Mouse (Mus musculus) myocyte (in vitro differentiated cells): ENCODE results near the gene Cdh8. TPM values are rescaled to one million over a fixed set of nuclear protein-coding genes. Genes with fewer than 3 reads are reported as not detected.

Experiments used
- H3K27me3 ChIP-seq: one replicate; pipeline ENCODE4 v1.6.1; 2011; ENCODE audit not compliant: control insufficient read depth, insufficient read depth, insufficient read length
- H3K36me3 ChIP-seq: one replicate; pipeline ENCODE4 v1.6.1; 2011; ENCODE audit not compliant: control insufficient read depth, insufficient read depth
- H3K4me2 ChIP-seq: one replicate; pipeline ENCODE4 v1.6.1; 2011; ENCODE audit warnings: low read depth, control low read depth
- H3K4me3 ChIP-seq: one replicate; pipeline ENCODE4 v1.5.1; 2011; ENCODE audit warnings: mild to moderate bottlenecking, control low read depth, moderate library complexity
- H3K79me2 ChIP-seq: one replicate; pipeline ENCODE4 v1.6.1; 2011; ENCODE audit not compliant: control insufficient read depth, insufficient read depth
- H3ac ChIP-seq: one replicate; pipeline ENCODE4 v1.6.1; 2011; ENCODE audit not compliant: control insufficient read depth, insufficient read length
- CEBPB ChIP-seq: IDR thresholded peaks from 2 replicates; pipeline ENCODE4 v1.6.1; 2011; ENCODE audit warnings: mild to moderate bottlenecking, moderate library complexity; ENCODE audit not compliant: poor library complexity, insufficient read depth, severe bottlenecking
- E2F4 ChIP-seq: IDR thresholded peaks from one replicate; pipeline ENCODE4 v1.6.1; 2011; ENCODE audit warnings: mild to moderate bottlenecking, control low read depth, moderate library complexity; ENCODE audit not compliant: insufficient read depth
- MAX ChIP-seq: IDR thresholded peaks from one replicate; pipeline ENCODE4 v1.6.1; 2011; ENCODE audit warnings: low read depth, mild to moderate bottlenecking, control low read depth
- MYOD1 ChIP-seq, 3 experiments: IDR thresholded peaks; one replicate each; pipeline ENCODE4 v1.6.1; 2011; ENCODE audit warnings: control low read depth in 2 of 3, low read depth in 2 of 3, mild to moderate bottlenecking in 2 of 3, moderate library complexity in 1 of 3; ENCODE audit not compliant: insufficient read length in 2 of 3, control insufficient read depth in 1 of 3
- MYOG ChIP-seq, 3 experiments: IDR thresholded peaks; one replicate each; pipeline ENCODE4 v1.6.1; 2011; ENCODE audit warnings: control low read depth in 2 of 3, low read depth in 2 of 3, mild to moderate bottlenecking in 2 of 3; ENCODE audit not compliant: insufficient read length in 2 of 3, control insufficient read depth in 1 of 3, insufficient read depth in 1 of 3
- POLR2A ChIP-seq: IDR thresholded peaks from one replicate; pipeline ENCODE4 v1.6.1; 2011; ENCODE audit warnings: low read depth, mild to moderate bottlenecking, control low read depth, moderate library complexity; ENCODE audit not compliant: insufficient read length
- POLR2AphosphoS2 ChIP-seq: IDR thresholded peaks from one replicate; pipeline ENCODE4 v1.6.1; 2011; ENCODE audit warnings: low read depth, control low read depth; ENCODE audit not compliant: insufficient read length
- REST ChIP-seq: IDR thresholded peaks from one replicate; pipeline ENCODE4 v1.6.1; 2011; ENCODE audit warnings: mild to moderate bottlenecking, control low read depth, moderate library complexity; ENCODE audit not compliant: insufficient read depth, insufficient read length
- SRF ChIP-seq: IDR thresholded peaks from one replicate; pipeline ENCODE4 v1.6.1; 2011; ENCODE audit warnings: low read depth; ENCODE audit not compliant: control insufficient read depth, insufficient read length
- TCF12 ChIP-seq: IDR thresholded peaks from one replicate; pipeline ENCODE4 v1.6.1; 2011; ENCODE audit warnings: mild to moderate bottlenecking, control low read depth; ENCODE audit not compliant: poor library complexity, insufficient read depth, severe bottlenecking
- TCF3 ChIP-seq: IDR thresholded peaks from one replicate; pipeline ENCODE4 v1.6.1; 2011; ENCODE audit warnings: low read depth, control low read depth; ENCODE audit not compliant: insufficient read length
- USF1 ChIP-seq: IDR thresholded peaks from one replicate; pipeline ENCODE4 v1.6.1; 2011; ENCODE audit warnings: low read depth, mild to moderate bottlenecking, control low read depth, moderate library complexity
- polyA plus RNA-seq: library from polyadenylated mRNA; unstranded; fragments of >200 nt; fragmentation: generic; extraction: Trizol; gene quantifications from one replicate; pipeline ENCODE4 v1.2.1, GENCODE M21; 2012; ENCODE audit warnings: missing spikeins

Cdh8 gene
- polyA plus RNA-seq, 1 experiment = not detected

DNA sequence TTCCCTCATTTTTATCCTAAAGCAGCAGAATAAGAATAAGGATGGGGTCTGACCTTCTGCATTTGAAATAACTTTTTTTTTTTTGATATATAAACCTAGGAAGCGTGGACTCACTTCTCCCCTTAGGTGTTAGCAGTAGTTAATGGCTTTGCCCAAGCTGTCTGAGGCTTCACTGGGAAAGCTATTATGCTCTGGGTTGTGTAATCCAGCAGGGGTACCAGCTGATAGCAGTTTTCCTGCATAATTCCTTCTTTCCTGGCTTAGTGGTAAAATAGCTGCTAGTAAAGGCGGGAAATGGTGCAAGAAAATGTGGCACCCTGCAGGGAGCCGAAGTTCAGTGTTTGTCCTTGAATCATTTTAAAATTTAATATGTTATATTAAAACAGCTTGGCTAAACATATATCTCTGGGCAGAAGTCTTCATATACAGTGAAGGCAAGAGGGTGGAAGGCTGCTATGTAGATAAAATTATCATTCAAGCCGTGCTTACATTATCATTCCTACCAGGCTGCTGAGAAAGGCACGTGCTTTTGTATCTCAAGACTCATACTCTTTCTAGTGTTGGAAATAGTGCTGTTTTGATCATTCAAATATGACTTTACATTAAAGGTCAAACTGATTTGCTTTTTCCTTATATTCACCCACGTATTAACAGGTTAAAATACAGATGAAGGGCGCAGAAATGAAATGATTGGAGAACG, 367.5 kb downstream of the Cdh8 start:
- Histone ChIP-seq H3K79me2 (no peaks in the 10 kb centered on the region), H3K36me3 (no peaks in the 10 kb centered on the region), H3K27me3 (no peaks in the 10 kb centered on the region), H3ac (no peak overlapping the region), H3K4me3 (no peak overlapping the region), H3K4me2 (no peak overlapping the region)
- no peak for TF ChIP-seq MAX
- no peak for TF ChIP-seq USF1

DNA sequence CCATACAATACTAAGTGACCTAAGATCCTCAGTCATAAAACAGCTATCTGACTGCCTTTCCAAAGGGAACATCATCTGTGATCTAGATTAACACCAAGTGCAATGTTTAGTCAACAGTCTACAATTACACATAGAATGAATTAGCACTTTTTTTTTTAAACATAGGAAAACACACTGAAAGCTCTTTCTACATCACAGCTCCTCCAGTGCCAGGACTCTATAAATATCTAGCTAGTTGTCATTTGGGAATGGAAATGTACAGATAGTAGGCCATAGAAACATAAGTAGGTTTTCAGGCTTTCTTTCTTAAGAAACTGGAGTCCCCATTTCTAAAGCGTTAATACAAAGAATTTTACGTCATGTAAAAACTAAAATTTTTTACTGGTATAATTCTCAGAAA, 375.8 kb downstream of the Cdh8 start:
- Histone ChIP-seq H3K4me2 (no peak overlapping the region), H3ac (no peak overlapping the region), H3K27me3 (no peaks in the 10 kb centered on the region), H3K36me3 (no peaks in the 10 kb centered on the region), H3K79me2 (no peaks in the 10 kb centered on the region), H3K4me3 (no peak overlapping the region)
- no peak for TF ChIP-seq REST
- TF ChIP-seq CEBPB = no peak
- no peak for TF ChIP-seq E2F4
- TF ChIP-seq SRF = no peak
- no peak for TF ChIP-seq USF1
- TF ChIP-seq TCF3 = no peak

DNA sequence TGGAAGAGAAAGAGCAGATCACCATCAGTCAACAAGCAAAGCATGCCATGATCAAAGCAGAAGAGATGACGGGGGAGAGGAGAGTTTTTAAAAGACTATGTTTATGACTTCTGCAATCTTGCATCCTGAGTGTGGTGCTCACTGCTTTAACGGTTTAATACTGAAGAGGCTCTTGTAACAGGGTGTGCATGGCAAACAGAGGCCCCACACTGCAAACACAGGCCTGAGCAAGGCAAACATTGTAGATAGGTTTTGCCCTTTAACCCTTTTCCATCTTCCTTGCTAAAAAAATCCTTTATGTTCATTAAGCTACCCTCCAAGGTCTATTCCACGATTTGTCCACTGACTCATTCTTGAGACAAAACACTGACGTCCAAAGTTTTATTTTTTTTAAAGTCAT, 385.2 kb downstream of the Cdh8 start:
- H3ac ChIP-seq = no peak overlapping the region
- no peak overlapping the region for H3K4me3 ChIP-seq
- H3K79me2 ChIP-seq = no peaks in the 10 kb centered on the region
- TF ChIP-seq MYOG (IDR thresholded peaks at IDR 0.05; ENCODE audit: control insufficient read depth in 1 of 3, insufficient read depth in 1 of 3, insufficient read length in 2 of 3, low read depth in 2 of 3) (no peak), MYOD1 (IDR thresholded peaks at IDR 0.05; ENCODE audit: control insufficient read depth in 1 of 3, insufficient read length in 2 of 3, low read depth in 2 of 3) (no peak), TCF12 (no peak), REST (no peak), E2F4 (no peak), TCF3 (no peak), POLR2A (no peak), SRF (no peak), POLR2AphosphoS2 (no peak), MAX (no peak), USF1 (no peak), CEBPB (no peak)
- no peaks in the 10 kb centered on the region for H3K27me3 ChIP-seq
- no peak overlapping the region for H3K4me2 ChIP-seq
- H3K36me3 ChIP-seq = no peaks in the 10 kb centered on the region
